Mouse (Mus musculus) CH12.LX (cell line): ENCODE measurements around the gene Med19. TPM values are rescaled to one million over a fixed set of nuclear protein-coding genes. Genes with fewer than 3 reads are reported as not detected.
A peak's percentile ranks its signal among the peaks of the same experiment; 100 is the strongest.

Experiments used
- DNase-seq: peaks from one replicate; pipeline ENCODE4 v3.0.0-alpha.2; 2013; ENCODE audit errors: extremely low read depth
- H3K27ac ChIP-seq: 2 replicates; pipeline ENCODE4 v1.5.1; 2012; ENCODE audit warnings: low read depth, mild to moderate bottlenecking, control low read depth, moderate library complexity; ENCODE audit not compliant: insufficient read depth
- H3K27me3 ChIP-seq: replicated peaks from 2 replicates; pipeline ENCODE3; 2012; ENCODE audit warnings: inconsistent platforms
- H3K36me3 ChIP-seq, 2 experiments: replicated peaks in 1 of 2; 2 replicates each; pipeline versions ENCODE3 to v1.6.1; 2012; ENCODE audit warnings: inconsistent platforms in 1 of 2, low read length in 1 of 2, mild to moderate bottlenecking in 1 of 2, mixed read lengths in 1 of 2, moderate library complexity in 1 of 2; ENCODE audit not compliant: control insufficient read depth in 1 of 2, insufficient read depth in 1 of 2
- H3K4me1 ChIP-seq, 2 experiments: 2 replicates each; pipeline ENCODE4 v1.6.1; 2012; ENCODE audit warnings: inconsistent platforms in 1 of 2, moderate library complexity in 1 of 2; ENCODE audit not compliant: insufficient read depth in 2 of 2, control insufficient read depth in 1 of 2
- H3K4me2 ChIP-seq: 2 replicates; pipeline ENCODE4 v1.6.1; 2012; ENCODE audit warnings: low read depth, mild to moderate bottlenecking, control low read depth; ENCODE audit not compliant: poor library complexity, insufficient read depth, severe bottlenecking
- H3K4me3 ChIP-seq, 3 experiments: fragments of 150-350 bp in 1 of 3; sonication (generic) in 1 of 3; replicated peaks in 1 of 3; 2 replicates each; pipeline versions ENCODE3 to v1.5.1; 2011 to 2012; ENCODE audit warnings: low read depth in 2 of 3, low read length in 2 of 3, mild to moderate bottlenecking in 2 of 3, moderate library complexity in 2 of 3, control low read depth in 1 of 3, improper control_type of control experiment in 1 of 3, inconsistent platforms in 1 of 3, mixed read lengths in 1 of 3; ENCODE audit not compliant: poor library complexity in 1 of 3
- H3K79me2 ChIP-seq: replicated peaks from 2 replicates; pipeline ENCODE4 v1.6.1; 2012; ENCODE audit warnings: mild to moderate bottlenecking, moderate library complexity; ENCODE audit not compliant: control insufficient read depth, poor library complexity, insufficient read depth, severe bottlenecking; ENCODE audit errors: extremely low read depth
- H3K9ac ChIP-seq: 2 replicates; pipeline ENCODE4 v1.6.1; 2012; ENCODE audit warnings: low read depth, mild to moderate bottlenecking, control low read depth, moderate library complexity; ENCODE audit not compliant: insufficient read depth
- H3K9me3 ChIP-seq: replicated peaks from 2 replicates; pipeline ENCODE3; 2012; ENCODE audit warnings: low read length, inconsistent platforms, mixed read lengths
- CHD1 ChIP-seq: IDR thresholded peaks from 2 replicates; pipeline ENCODE4 v1.6.1; 2012; ENCODE audit warnings: low read depth, low read length, improper control_type of control experiment, inconsistent platforms
- CTCF ChIP-seq, 2 experiments: IDR thresholded peaks in 1 of 2; conservative IDR thresholded peaks in 1 of 2; 2 replicates each; pipeline ENCODE4 v1.5.1; 2011 to 2012; ENCODE audit warnings: low read depth in 2 of 2, low read length in 2 of 2, improper control_type of control experiment in 1 of 2, inconsistent platforms in 1 of 2, mild to moderate bottlenecking in 1 of 2, moderate library complexity in 1 of 2
- E2F4 ChIP-seq: IDR thresholded peaks from 2 replicates; pipeline ENCODE4 v1.6.1; 2011; ENCODE audit warnings: low read depth, low read length, improper control_type of control experiment; ENCODE audit not compliant: insufficient replicate concordance
- ELF1 ChIP-seq: IDR thresholded peaks from 2 replicates; pipeline ENCODE4 v1.6.1; 2014; ENCODE audit warnings: low read depth, mild to moderate bottlenecking, inconsistent platforms, low read length, improper control_type of control experiment
- EP300 ChIP-seq: IDR thresholded peaks from 2 replicates; pipeline ENCODE4 v1.6.1; 2011; ENCODE audit warnings: low read length, improper control_type of control experiment
- HCFC1 ChIP-seq: IDR thresholded peaks from 2 replicates; pipeline ENCODE4 v1.6.1; 2012; ENCODE audit warnings: low read depth, mild to moderate bottlenecking, inconsistent platforms, low read length, improper control_type of control experiment
- IRF4 ChIP-seq: IDR thresholded peaks from 2 replicates; pipeline ENCODE4 v1.6.1; 2014; ENCODE audit warnings: low read depth, mild to moderate bottlenecking, inconsistent platforms, low read length, improper control_type of control experiment
- JUND ChIP-seq: conservative IDR thresholded peaks from 2 replicates; pipeline ENCODE4 v1.6.1; 2011; ENCODE audit warnings: low read depth, low read length, improper control_type of control experiment
- KAT2A ChIP-seq: IDR thresholded peaks from 2 replicates; pipeline ENCODE4 v1.6.1; 2012; ENCODE audit warnings: low read length, improper control_type of control experiment, inconsistent platforms; ENCODE audit not compliant: insufficient replicate concordance
- MAFK ChIP-seq: IDR thresholded peaks from 2 replicates; pipeline ENCODE4 v1.6.1; 2011; ENCODE audit warnings: low read length, improper control_type of control experiment; ENCODE audit not compliant: insufficient replicate concordance
- MAZ ChIP-seq: IDR thresholded peaks from 2 replicates; pipeline ENCODE4 v1.6.1; 2012; ENCODE audit warnings: low read depth, mild to moderate bottlenecking, inconsistent platforms, low read length, improper control_type of control experiment, moderate library complexity
- MYC ChIP-seq: IDR thresholded peaks from 2 replicates; pipeline ENCODE4 v1.6.1; 2011; ENCODE audit warnings: low read depth, mild to moderate bottlenecking, improper control_type of control experiment, low read length
- NELFE ChIP-seq: IDR thresholded peaks from 2 replicates; pipeline ENCODE4 v1.6.1; 2011; ENCODE audit warnings: low read depth, low read length, improper control_type of control experiment
- PAX5 ChIP-seq: IDR thresholded peaks from 2 replicates; pipeline ENCODE4 v1.6.1; 2012; ENCODE audit warnings: low read length, inconsistent platforms, mixed read lengths
- RAD21 ChIP-seq: IDR thresholded peaks from 2 replicates; pipeline ENCODE4 v1.6.1; 2011; ENCODE audit warnings: low read depth, mild to moderate bottlenecking, low read length, improper control_type of control experiment, moderate library complexity
- RCOR1 ChIP-seq: conservative IDR thresholded peaks from 2 replicates; pipeline ENCODE4 v1.6.1; 2012; ENCODE audit warnings: low read depth, mild to moderate bottlenecking, inconsistent platforms, low read length, improper control_type of control experiment
- SMC3 ChIP-seq: IDR thresholded peaks from 2 replicates; pipeline ENCODE4 v1.6.1; 2011; ENCODE audit warnings: low read depth, low read length, improper control_type of control experiment
- UBTF ChIP-seq: IDR thresholded peaks from 2 replicates; pipeline ENCODE4 v1.6.1; 2012; ENCODE audit warnings: low read depth, mild to moderate bottlenecking, inconsistent platforms, low read length, improper control_type of control experiment, moderate library complexity
- USF1 ChIP-seq: IDR thresholded peaks from 2 replicates; pipeline ENCODE4 v1.6.1; 2014; ENCODE audit warnings: low read depth, mild to moderate bottlenecking, inconsistent platforms, low read length, improper control_type of control experiment
- USF2 ChIP-seq: conservative IDR thresholded peaks from 2 replicates; pipeline ENCODE4 v1.6.1; 2011; ENCODE audit warnings: low read depth, low read length, improper control_type of control experiment
- ZC3H11A ChIP-seq: IDR thresholded peaks from 2 replicates; pipeline ENCODE4 v1.6.1; 2012; ENCODE audit warnings: low read depth, mild to moderate bottlenecking, inconsistent platforms, low read length, improper control_type of control experiment
- ZKSCAN1 ChIP-seq: IDR thresholded peaks from 2 replicates; pipeline ENCODE4 v1.6.1; 2012; ENCODE audit warnings: low read depth, inconsistent platforms, low read length, improper control_type of control experiment, borderline replicate concordance
- ZNF384 ChIP-seq: IDR thresholded peaks from 2 replicates; pipeline ENCODE4 v1.6.1; 2012; ENCODE audit warnings: low read depth, low read length, improper control_type of control experiment, inconsistent platforms
- dilution Hi-C: fragments of 300-500 bp; cut with MboI; formaldehyde crosslinking; loops from 2 replicates; pipeline ENCODE4 v1.14.3; 2020; ENCODE audit warnings: low sequenced_read_pairs; ENCODE audit not compliant: extremely low pct_unique_long_range_greater_than_20kb, extremely low pct_ligation_motif_present
- in situ Hi-C: fragments of 300-500 bp; cut with MboI; formaldehyde crosslinking; loops from 3 replicates; pipeline ENCODE4 v1.14.3; 2019; ENCODE audit warnings: low sequenced_read_pairs, low pct_ligation_motif_present, low pct_unique_long_range_greater_than_20kb, mixed read lengths
- polyA plus RNA-seq: library from polyadenylated mRNA; unstranded; fragments of >175 nt; gene quantifications from 2 replicates; pipeline ENCODE4 v1.2.1, GENCODE M21; 2012; ENCODE audit warnings: low read depth; ENCODE audit not compliant: insufficient read length
- total RNA-seq, 2 experiments: library from RNA; depleted of rRNA; stranded (reverse); fragments of 300-350 nt in 1 of 2; fragments of >200 nt in 1 of 2; gene quantifications; 2 replicates each; pipeline ENCODE4 v1.2.3; 2012 to 2014

Gene Med19
- total and polyA plus RNA-seq, 3 experiments = 10.7 to 25.9 (median 23.1) TPM

DNA sequence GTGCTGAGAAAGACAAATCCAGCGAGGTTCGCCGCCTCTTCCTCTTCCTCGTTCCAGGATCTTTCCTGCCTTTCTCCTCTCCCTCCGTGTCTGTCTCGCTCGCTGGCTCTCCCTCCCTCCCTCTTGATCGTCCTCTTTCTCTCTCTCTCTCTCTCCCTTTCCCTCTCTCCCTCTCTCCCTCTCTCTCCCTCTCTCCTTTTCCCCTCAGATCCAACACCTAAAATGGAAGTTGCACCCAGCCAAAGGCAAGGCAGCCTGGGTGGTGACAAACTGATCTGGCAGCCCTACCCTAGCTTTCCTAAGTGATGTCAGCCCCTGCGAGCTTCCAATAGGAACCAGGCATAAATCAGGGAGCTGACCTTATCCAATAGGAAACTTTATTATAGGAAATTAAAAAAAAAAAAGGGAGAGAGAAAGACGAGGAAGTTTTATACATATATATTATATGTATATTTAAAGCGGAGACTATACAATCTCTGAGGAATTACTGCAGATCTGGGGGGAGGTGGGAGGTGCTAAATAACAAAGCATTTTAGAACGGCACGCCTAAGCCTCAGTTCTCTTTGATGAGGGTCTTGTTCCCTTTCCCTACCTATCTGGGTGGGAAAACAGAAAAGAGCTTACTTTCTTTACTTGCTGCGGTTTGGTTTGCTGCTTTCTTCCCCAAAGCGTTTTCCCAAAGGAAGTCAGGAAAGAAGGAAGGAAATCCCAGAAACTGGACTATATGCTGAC, 27.6 kb upstream of the Med19 start, which contains the start of gene Ctnnd1:
Gene Ctnnd1 (minus strand): TSS at position 302 of the 732 bp plus-strand sequence.
- in situ Hi-C loops = loop anchor here (5.0 to 25.0 kb wide), 2 partner anchors 33 to 188 kb away; no protein-coding TSS in a partner anchor
- dilution Hi-C loops = no loop called here
- Histone ChIP-seq H3K9ac (peak within 1 kb of the TSS; percentile 56), H3K4me2 (peak within 1 kb of the TSS; percentile 16; the same call in 1 of the 2 replicates), H3K79me2 (peaks cover 2% of the 10 kb centered on the region; the same call in 1 of the 2 replicates), H3K4me1 (no peaks in the 10 kb centered on the region), H3K27me3 (no peaks in the 10 kb centered on the region), H3K4me3 (peak within 1 kb of the TSS in 2 of 3 experiments; percentile 48 to 57), H3K27ac (no peak within 1 kb of the TSS), H3K36me3 (no peaks in the 10 kb centered on the region), H3K9me3 (no peaks in the 10 kb centered on the region)
- no peak for DNase-seq
- no peak for TF ChIP-seq USF1
- TF ChIP-seq ZNF384 = peak; percentile 79
- no peak for TF ChIP-seq JUND
- TF ChIP-seq ZKSCAN1 = no peak
- TF ChIP-seq KAT2A = no peak
- TF ChIP-seq NELFE = no peak

DNA sequence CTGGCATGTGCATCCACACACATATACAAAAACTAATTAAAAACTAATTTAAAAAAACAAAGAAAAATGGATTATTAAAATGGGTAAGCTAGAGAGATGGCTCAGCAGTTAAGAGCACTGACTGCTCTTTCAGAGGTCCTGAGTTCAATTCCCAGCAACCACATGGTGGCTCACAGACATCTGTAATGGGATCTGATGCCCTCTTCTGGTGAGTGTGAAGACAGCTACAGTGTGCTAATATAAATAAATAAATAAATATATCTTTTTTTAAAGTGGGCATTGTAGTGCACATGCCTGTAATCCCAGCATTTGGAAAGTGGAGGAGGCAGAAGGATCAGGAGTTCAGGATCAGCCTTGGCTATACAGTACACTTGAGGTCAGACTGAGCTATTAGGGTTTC, 24.8 kb upstream of the Med19 start:
- no peak for DNase-seq
- no peak overlapping the region for H3K4me2 ChIP-seq
- no peak overlapping the region for H3K9ac ChIP-seq
- H3K4me1 ChIP-seq = peaks cover 0 to 9% of the 10 kb centered on the region in 2 experiments; a peak in 2 of 4 replicates
- no peaks in the 10 kb centered on the region; the same call in 1 of the 2 replicates for H3K79me2 ChIP-seq
- no peaks in the 10 kb centered on the region for H3K9me3 ChIP-seq
- in situ Hi-C loops = loop anchor here (5.0 to 25.0 kb wide), 2 partner anchors 36 to 191 kb away; no protein-coding TSS in a partner anchor
- no peak overlapping the region for H3K4me3 ChIP-seq
- no peak overlapping the region for H3K27ac ChIP-seq
- dilution Hi-C loops = no loop called here
- H3K27me3 ChIP-seq = no peaks in the 10 kb centered on the region
- TF ChIP-seq PAX5 (no peak), CTCF (conservative IDR thresholded peaks at IDR 0.05 in 1 of 2, IDR thresholded peaks at IDR 0.05 in 1 of 2; ENCODE audit: low read depth in 2 of 2, low read length in 2 of 2) (peak in 1 of 2 experiments; percentile 51; a peak in 2 of 4 replicates), RAD21 (peak; percentile 1; the same call in 1 of the 2 replicates), MYC (peak; percentile 52; the same call in 1 of the 2 replicates), HCFC1 (no peak), USF2 (no peak)
- no peaks in the 10 kb centered on the region for H3K36me3 ChIP-seq

GRCm38 (mm10) chr2:84655864-84656263, 22.3 kb upstream of the Med19 start:
- Histone ChIP-seq H3K4me1 (peaks cover 3 to 14% of the 10 kb centered on the region in 2 experiments; a peak in 3 of 4 replicates), H3K9ac (no peak overlapping the region), H3K79me2 (no peaks in the 10 kb centered on the region), H3K9me3 (peaks cover 2% of the 10 kb centered on the region), H3K27ac (no peak overlapping the region), H3K4me2 (no peak overlapping the region), H3K27me3 (no peaks in the 10 kb centered on the region), H3K36me3 (no peaks in the 10 kb centered on the region), H3K4me3 (no peak overlapping the region)
- peak; percentile 60 for DNase-seq
- dilution Hi-C loops (no loop called here), in situ Hi-C loops (loop anchor here (25.0 kb wide), 1 partner anchor 194 kb away; no protein-coding TSS in a partner anchor)
- TF ChIP-seq NELFE (no peak), SMC3 (no peak), EP300 (peak; percentile 70), ZC3H11A (no peak), CHD1 (no peak), UBTF (no peak), MAZ (no peak), ELF1 (0 out of 2 replicates have a peak, but pooled peaks have one; percentile 13), MAFK (no peak), ZNF384 (peak; percentile 87), E2F4 (no peak), RCOR1 (no peak), MYC (0 out of 2 replicates have a peak, but pooled peaks have one; percentile 25), CTCF (conservative IDR thresholded peaks at IDR 0.05 in 1 of 2, IDR thresholded peaks at IDR 0.05 in 1 of 2; ENCODE audit: low read depth in 2 of 2, low read length in 2 of 2) (no peak), IRF4 (peak; percentile 75), HCFC1 (no peak)
